Mouse (Mus musculus) heart, postnatal 0 days (tissue): ENCODE results near the gene Gm19345.

ENCODE experiments used
- CTCF ChIP-seq: IDR thresholded peaks from 2 replicates; pipeline ENCODE4 v1.5.1; 2016; ENCODE audit warnings: antibody characterized with exemption, control low read depth, low read depth
- EP300 ChIP-seq: IDR thresholded peaks from 2 replicates; pipeline ENCODE4 v1.6.1; 2016; ENCODE audit warnings: antibody characterized with exemption, low read depth

- TF ChIP-seq CTCF (no peak), EP300 (no peak)
Observed at GRCm38 (mm10) chr7:19813161-19813560, 38.6 kb upstream of the Gm19345 start.
